Mouse (Mus musculus): ENCODE data around the gene Tmem210. TPM values are rescaled to one million over a fixed set of nuclear protein-coding genes. Genes with fewer than 3 reads are reported as not detected.

Tmem210 gene
- total and polyA plus RNA-seq, 3 experiments: not detected

DNA sequence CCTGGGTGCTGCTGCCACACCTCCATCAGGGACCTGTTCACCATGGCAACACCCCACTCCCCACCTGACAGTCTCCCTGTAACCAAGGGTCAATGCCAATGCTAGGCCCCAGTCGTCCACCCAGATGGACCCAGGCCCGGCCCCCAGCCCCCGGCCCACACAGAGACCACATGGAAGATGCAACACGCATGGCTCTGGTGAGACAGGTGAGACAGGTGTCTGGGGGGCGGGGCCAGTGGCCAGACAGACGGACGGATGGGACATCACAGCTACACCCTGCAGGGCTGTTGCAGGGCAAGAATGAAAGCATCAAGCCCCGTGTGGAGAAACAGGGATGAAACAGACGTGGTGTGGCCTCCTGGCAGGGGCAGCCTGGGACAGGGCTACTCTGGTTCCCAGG lies 5.8 kb downstream of the Tmem210 start:
- H3K27ac ChIP-seq (ENCODE audit: insufficient read depth, low read depth): no peak overlapping the region
- no peak overlapping the region for H3K9ac ChIP-seq (ENCODE audit: insufficient read depth, low read depth)
- H3K4me1 ChIP-seq (ENCODE audit: control insufficient read depth in 1 of 2, insufficient read depth in 2 of 2): peaks cover 2 to 4% of the 10 kb centered on the region in 2 experiments; a peak in 3 of 4 replicates
- in situ Hi-C loops (cut with MboI; ENCODE audit: low pct_ligation_motif_present, low pct_unique_long_range_greater_than_20kb, low sequenced_read_pairs): no loop called here
- peaks cover 80% of the 10 kb centered on the region for H3K27me3 ChIP-seq (replicated peaks)
- no peaks in the 10 kb centered on the region for H3K9me3 ChIP-seq (replicated peaks; ENCODE audit: low read length)
- no peak overlapping the region for H3K4me2 ChIP-seq (ENCODE audit: insufficient read depth, low read depth, poor library complexity, severe bottlenecking)
- TF ChIP-seq MAZ (IDR thresholded peaks at IDR 0.05; ENCODE audit: low read depth, low read length): no peak
- no peak for TF ChIP-seq POLR2AphosphoS2 (IDR thresholded peaks at IDR 0.05; ENCODE audit: low read depth, low read length)
- no peak for TF ChIP-seq CHD1 (IDR thresholded peaks at IDR 0.05; ENCODE audit: low read depth, low read length)
- no peak for TF ChIP-seq IRF4 (IDR thresholded peaks at IDR 0.05; ENCODE audit: low read depth, low read length)
- no peak for TF ChIP-seq MAX (IDR thresholded peaks at IDR 0.05; ENCODE audit: low read length)
- no peak for TF ChIP-seq JUND (conservative IDR thresholded peaks at IDR 0.05; ENCODE audit: low read depth, low read length)
- no peak for TF ChIP-seq MAFK (IDR thresholded peaks at IDR 0.05; ENCODE audit: insufficient replicate concordance, low read length)
- TF ChIP-seq SMC3 (IDR thresholded peaks at IDR 0.05; ENCODE audit: low read depth, low read length): no peak
- TF ChIP-seq NRF1 (IDR thresholded peaks at IDR 0.05; ENCODE audit: low read depth, low read length): no peak
- no peak for TF ChIP-seq MXI1 (IDR thresholded peaks at IDR 0.05; ENCODE audit: low read depth, low read length)
- no peak for TF ChIP-seq TCF12 (IDR thresholded peaks at IDR 0.05; ENCODE audit: low read depth, low read length)
- TF ChIP-seq USF1 (IDR thresholded peaks at IDR 0.05; ENCODE audit: low read depth, low read length): no peak
- no peak for TF ChIP-seq GABPA (IDR thresholded peaks at IDR 0.05; ENCODE audit: insufficient replicate concordance, low read depth, low read length)
- TF ChIP-seq CHD2 (IDR thresholded peaks at IDR 0.05; ENCODE audit: low read length): no peak
- no peak for TF ChIP-seq MEF2A (IDR thresholded peaks at IDR 0.05; ENCODE audit: borderline replicate concordance, low read depth, low read length)
- TF ChIP-seq EP300 (IDR thresholded peaks at IDR 0.05; ENCODE audit: low read length): no peak
- DNase-seq (ENCODE audit: extremely low read depth): no peak
- no peaks in the 10 kb centered on the region for H3K79me2 ChIP-seq (replicated peaks; ENCODE audit: control insufficient read depth, extremely low read depth, insufficient read depth, poor library complexity, severe bottlenecking)
- dilution Hi-C loops (cut with MboI; ENCODE audit: extremely low pct_ligation_motif_present, extremely low pct_unique_long_range_greater_than_20kb, low sequenced_read_pairs): no loop called here
- H3K36me3 ChIP-seq (replicated peaks in 1 of 2; ENCODE audit: control insufficient read depth in 1 of 2, insufficient read depth in 1 of 2, low read length in 1 of 2): no peaks in the 10 kb centered on the region
- no peak overlapping the region for H3K4me3 ChIP-seq (replicated peaks in 1 of 3; ENCODE audit: low read depth in 2 of 3, low read length in 2 of 3, poor library complexity in 1 of 3)

DNA sequence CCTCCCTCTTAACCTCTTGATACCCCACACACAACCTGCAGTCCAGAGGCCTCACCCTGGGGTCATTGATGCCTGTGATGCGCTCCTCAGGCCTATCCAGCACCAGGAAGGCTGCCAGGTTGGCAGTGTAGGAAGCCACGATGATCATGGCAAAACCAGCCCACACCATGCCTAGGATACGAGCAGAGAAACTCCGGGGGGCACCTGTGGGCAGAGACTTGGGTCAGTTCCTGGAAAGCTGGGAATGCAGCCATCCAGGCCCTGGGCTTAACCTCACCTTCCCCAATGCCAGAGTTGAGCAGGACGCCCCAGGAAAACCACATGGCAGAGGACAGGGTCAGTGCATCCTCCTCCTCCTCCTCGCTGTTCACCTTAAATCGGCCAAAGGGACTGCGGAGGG lies 9.1 kb downstream of the Tmem210 start:
- peaks cover 4% of the 10 kb centered on the region for H3K9me3 ChIP-seq (replicated peaks; ENCODE audit: low read length)
- H3K4me2 ChIP-seq (ENCODE audit: insufficient read depth, low read depth, poor library complexity, severe bottlenecking): no peak overlapping the region
- H3K4me3 ChIP-seq (replicated peaks in 1 of 3; ENCODE audit: low read depth in 2 of 3, low read length in 2 of 3, poor library complexity in 1 of 3): no peak overlapping the region
- peaks cover 0 to 4% of the 10 kb centered on the region in 2 experiments; a peak in 2 of 4 replicates for H3K4me1 ChIP-seq (ENCODE audit: control insufficient read depth in 1 of 2, insufficient read depth in 2 of 2)
- H3K36me3 ChIP-seq (replicated peaks in 1 of 2; ENCODE audit: control insufficient read depth in 1 of 2, insufficient read depth in 1 of 2, low read length in 1 of 2): no peaks in the 10 kb centered on the region
- peaks cover 81% of the 10 kb centered on the region for H3K27me3 ChIP-seq (replicated peaks)
- TF ChIP-seq POLR2AphosphoS2 (IDR thresholded peaks at IDR 0.05; ENCODE audit: low read depth, low read length) (no peak), UBTF (IDR thresholded peaks at IDR 0.05; ENCODE audit: low read depth, low read length) (no peak), JUN (IDR thresholded peaks at IDR 0.05; ENCODE audit: insufficient read depth, low read depth, low read length) (no peak), NRF1 (IDR thresholded peaks at IDR 0.05; ENCODE audit: low read depth, low read length) (no peak), ZNF384 (IDR thresholded peaks at IDR 0.05; ENCODE audit: low read depth, low read length) (no peak)
- no peak overlapping the region for H3K27ac ChIP-seq (ENCODE audit: insufficient read depth, low read depth)
- dilution Hi-C loops (cut with MboI; ENCODE audit: extremely low pct_ligation_motif_present, extremely low pct_unique_long_range_greater_than_20kb, low sequenced_read_pairs): no loop called here
- DNase-seq (ENCODE audit: extremely low read depth): no peak
- H3K9ac ChIP-seq (ENCODE audit: insufficient read depth, low read depth): no peak overlapping the region
- in situ Hi-C loops (cut with MboI; ENCODE audit: low pct_ligation_motif_present, low pct_unique_long_range_greater_than_20kb, low sequenced_read_pairs): no loop called here
- H3K79me2 ChIP-seq (replicated peaks; ENCODE audit: control insufficient read depth, extremely low read depth, insufficient read depth, poor library complexity, severe bottlenecking): no peaks in the 10 kb centered on the region
